Mouse (Mus musculus) testis, adult 2 months (tissue): ENCODE measurements around the gene Gtpbp8.

Experiments used
- CTCF ChIP-seq: fragments of 200-500 bp; IDR thresholded peaks from 2 replicates; pipeline ENCODE4 v1.5.1; 2012; ENCODE audit warnings: low read depth, mild to moderate bottlenecking, inconsistent platforms, low read length, moderate library complexity; ENCODE audit not compliant: control insufficient read depth, insufficient read depth, insufficient replicate concordance
- POLR2A ChIP-seq: fragments of 200-500 bp; IDR thresholded peaks from 2 replicates; pipeline ENCODE4 v1.6.1; 2012; ENCODE audit warnings: low read depth, mild to moderate bottlenecking, inconsistent platforms, low read length, moderate library complexity; ENCODE audit not compliant: control insufficient read depth

DNA sequence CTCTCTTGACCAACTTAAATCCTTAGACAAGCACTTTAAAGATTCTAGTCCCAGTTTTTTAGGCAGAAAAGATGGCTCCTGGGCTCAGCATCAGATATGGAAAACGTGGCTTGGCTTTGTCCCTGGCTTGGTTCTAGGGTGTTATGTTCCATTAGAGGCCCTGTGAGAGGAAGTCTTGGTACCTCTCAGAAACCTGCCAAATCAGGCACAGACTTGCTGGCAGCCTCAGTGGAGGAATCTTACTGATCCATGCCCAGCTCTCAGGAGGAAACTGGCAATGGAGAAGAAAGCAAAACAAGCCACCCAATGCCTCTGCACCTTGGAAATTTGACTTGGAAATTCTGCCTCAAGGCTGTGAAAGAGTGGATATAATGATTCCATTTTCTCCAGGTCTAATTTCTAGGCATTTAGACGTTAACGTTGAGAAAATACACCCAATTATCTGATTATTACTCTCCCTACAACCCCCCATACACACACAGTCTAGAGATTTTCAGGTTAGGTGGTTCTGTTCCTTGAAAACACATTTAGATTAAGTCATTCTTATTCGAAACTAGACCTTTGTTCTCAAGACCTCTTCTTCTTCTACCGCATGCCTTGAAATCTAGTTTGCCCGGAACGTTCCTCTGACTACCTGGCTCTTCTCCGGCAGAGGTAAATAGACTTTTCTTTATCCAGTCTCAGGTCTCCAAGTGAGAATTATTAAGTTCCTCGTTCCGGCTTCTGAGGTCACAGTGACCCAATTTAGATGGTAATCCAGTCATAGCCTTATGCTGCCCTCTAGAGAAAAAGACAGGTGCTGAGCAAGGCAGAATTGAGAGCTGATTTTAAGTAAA is 29.6 kb downstream of the Gtpbp8 start:
- TF ChIP-seq POLR2A (no peak), CTCF (no peak)
